Mouse (Mus musculus) midbrain, embryonic 12.5 days (tissue): ENCODE results near the gene Acot2. TPM values are rescaled to one million over a fixed set of nuclear protein-coding genes. Genes with fewer than 3 reads are reported as not detected.
"Not testable (repeated sequence)": the region's sequence is repeated elsewhere in the genome, so short reads cannot be mapped to it uniquely, and the experiment has no call there.

Experiments used
- ATAC-seq: fragments of 200-750 bp; cut with Nextera tagmentation; 2 replicates; pipeline ENCODE4 v1.8.0; 2017; ENCODE audit warnings: low read depth, moderate TSS enrichment, moderate library complexity; ENCODE audit not compliant: low FRiP score
- H3K27ac ChIP-seq: fragments of 300-500 bp; sonication (generic); replicated peaks from 2 replicates; pipeline ENCODE4 v1.5.1; 2016; ENCODE audit warnings: mild to moderate bottlenecking
- H3K27me3 ChIP-seq: fragments of 300-500 bp; sonication (generic); 2 replicates; pipeline ENCODE4 v1.6.1; 2016; ENCODE audit warnings: mild to moderate bottlenecking
- H3K36me3 ChIP-seq: fragments of 300-500 bp; sonication (generic); 2 replicates; pipeline ENCODE4 v1.6.1; 2016
- H3K4me1 ChIP-seq: fragments of 300-500 bp; sonication (generic); 2 replicates; pipeline ENCODE4 v1.6.1; 2016
- H3K4me2 ChIP-seq: fragments of 300-500 bp; sonication (generic); replicated peaks from 2 replicates; pipeline ENCODE4 v1.6.1; 2016; ENCODE audit warnings: mild to moderate bottlenecking, moderate library complexity
- H3K4me3 ChIP-seq: fragments of 300-500 bp; sonication (generic); 2 replicates; pipeline ENCODE4 v1.5.1; 2016; ENCODE audit warnings: mild to moderate bottlenecking
- H3K9ac ChIP-seq: fragments of 300-500 bp; sonication (generic); replicated peaks from 2 replicates; pipeline ENCODE4 v1.6.1; 2016; ENCODE audit warnings: mild to moderate bottlenecking, moderate library complexity
- H3K9me3 ChIP-seq: fragments of 300-500 bp; sonication (generic); 2 replicates; pipeline ENCODE4 v1.6.1; 2016; ENCODE audit warnings: mild to moderate bottlenecking
- WGBS: fragments of 180-500 bp; shearing (Covaris S2); methylation state at CpG from one replicate; pipeline ENCODE4 v1.1.7; 2016; 5-methylcytosine and 5-hydroxymethylcytosine counted together
- polyA plus RNA-seq: library from polyadenylated mRNA; unstranded; fragments of >200 nt; fragmentation: Nextera tagmentation; extraction: Ambion mirVana; gene quantifications from 2 replicates; pipeline ENCODE4 v1.2.1, GENCODE M21; 2016

The Acot2 gene
- polyA plus RNA-seq, 1 experiment from 2014 or later, result 14.7 TPM

GRCm38 (mm10) chr12:83998341-83999107 lies 10.9 kb downstream of the Acot2 start:
- H3K27me3 ChIP-seq, result no peaks in the 10 kb centered on the region
- no peaks in the 10 kb centered on the region for H3K36me3 ChIP-seq
- WGBS, result 71% methylated on average over 11 of the region's 11 CpGs
- no peak overlapping the region for H3K9ac ChIP-seq
- H3K9me3 ChIP-seq, result peaks cover 5% of the 10 kb centered on the region
- H3K4me2 ChIP-seq, result no peak overlapping the region
- no peaks in the 10 kb centered on the region for H3K4me1 ChIP-seq
- no peak for ATAC-seq
- H3K4me3 ChIP-seq, result no peak overlapping the region
- H3K27ac ChIP-seq, result no peak overlapping the region

GRCm38 (mm10) chr12:83999237-83999636 lies 11.6 kb downstream of the Acot2 start:
- ATAC-seq, H3K4me3 ChIP-seq, H3K27ac ChIP-seq, H3K27me3 ChIP-seq, H3K36me3 ChIP-seq, H3K4me2 ChIP-seq, H3K9ac ChIP-seq, H3K4me1 ChIP-seq, H3K9me3 ChIP-seq: not testable (repeated sequence)
- WGBS, result 85% methylated on average over 8 of the region's 8 CpGs

- Histone ChIP-seq H3K4me1 (no peaks in the 10 kb centered on the region), H3K36me3 (no peaks in the 10 kb centered on the region), H3K4me2 (no peak overlapping the region), H3K27ac (no peak overlapping the region), H3K9me3 (peaks cover 5% of the 10 kb centered on the region), H3K27me3 (no peaks in the 10 kb centered on the region), H3K9ac (no peak overlapping the region), H3K4me3 (no peak overlapping the region)
- 90% methylated on average over 3 of the region's 3 CpGs for WGBS
- ATAC-seq, result no peak
These were observed 12.8 kb downstream of the Acot2 start for GRCm38 (mm10) chr12:84000418-84000817.

- H3K27ac ChIP-seq, result no peak overlapping the region
- no peak for ATAC-seq
- H3K9me3 ChIP-seq, result peaks cover 5% of the 10 kb centered on the region
- no peaks in the 10 kb centered on the region for H3K36me3 ChIP-seq
- H3K4me1 ChIP-seq, result peaks cover 7% of the 10 kb centered on the region
- H3K4me2 ChIP-seq, result no peak overlapping the region
- no peak overlapping the region for H3K4me3 ChIP-seq
- H3K27me3 ChIP-seq, result no peaks in the 10 kb centered on the region
- no peak overlapping the region for H3K9ac ChIP-seq
- 94% methylated on average over 1 of the region's 1 CpGs for WGBS
These were observed 16.2 kb downstream of the Acot2 start for GRCm38 (mm10) chr12:84003866-84004265.

DNA sequence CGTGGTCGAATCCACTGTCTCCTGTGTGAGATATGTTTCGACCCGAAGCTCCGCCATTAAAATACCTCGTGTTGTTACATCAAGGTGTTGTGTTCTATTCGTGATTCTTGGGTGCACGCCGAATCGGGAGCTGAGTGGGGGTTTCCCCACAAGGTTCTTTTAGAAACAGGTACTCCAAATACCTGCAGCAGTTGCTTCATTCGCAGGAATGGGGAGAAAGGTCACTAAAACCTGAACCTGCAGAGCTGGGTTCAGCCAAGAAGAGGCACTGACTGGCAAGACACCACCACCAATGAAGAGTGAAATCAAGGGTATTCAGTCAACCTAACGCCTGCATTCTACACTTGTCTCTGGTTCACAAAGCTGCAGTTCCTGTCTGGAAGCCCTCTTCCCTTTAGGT lies 20.6 kb downstream of the Acot2 start:
- H3K36me3 ChIP-seq, result no peaks in the 10 kb centered on the region
- peaks cover 28% of the 10 kb centered on the region for H3K4me1 ChIP-seq
- H3K4me2 ChIP-seq, result 0 out of 2 replicates have a peak overlapping the region, but pooled peaks have one; percentile 55
- no peak for ATAC-seq
- H3K27me3 ChIP-seq, result no peaks in the 10 kb centered on the region
- H3K9me3 ChIP-seq, result no peaks in the 10 kb centered on the region
- 90% methylated on average over 12 of the region's 12 CpGs for WGBS
- no peak overlapping the region for H3K4me3 ChIP-seq
- H3K9ac ChIP-seq, result 0 out of 2 replicates have a peak overlapping the region, but pooled peaks have one; percentile 46
- H3K27ac ChIP-seq, result peak overlapping the region; percentile 66

GRCm38 (mm10) chr12:84008729-84009128 lies 21.1 kb downstream of the Acot2 start:
- WGBS, result 46% methylated on average over 8 of the region's 8 CpGs
- Histone ChIP-seq H3K27ac (peak overlapping the region; percentile 66), H3K4me1 (peaks cover 28% of the 10 kb centered on the region), H3K27me3 (no peaks in the 10 kb centered on the region), H3K4me3 (peak overlapping the region; percentile 48; the same call in 1 of the 2 replicates), H3K36me3 (no peaks in the 10 kb centered on the region), H3K4me2 (peak overlapping the region; percentile 55), H3K9me3 (no peaks in the 10 kb centered on the region), H3K9ac (peak overlapping the region; percentile 46; the same call in 1 of the 2 replicates)
- no peak for ATAC-seq

DNA sequence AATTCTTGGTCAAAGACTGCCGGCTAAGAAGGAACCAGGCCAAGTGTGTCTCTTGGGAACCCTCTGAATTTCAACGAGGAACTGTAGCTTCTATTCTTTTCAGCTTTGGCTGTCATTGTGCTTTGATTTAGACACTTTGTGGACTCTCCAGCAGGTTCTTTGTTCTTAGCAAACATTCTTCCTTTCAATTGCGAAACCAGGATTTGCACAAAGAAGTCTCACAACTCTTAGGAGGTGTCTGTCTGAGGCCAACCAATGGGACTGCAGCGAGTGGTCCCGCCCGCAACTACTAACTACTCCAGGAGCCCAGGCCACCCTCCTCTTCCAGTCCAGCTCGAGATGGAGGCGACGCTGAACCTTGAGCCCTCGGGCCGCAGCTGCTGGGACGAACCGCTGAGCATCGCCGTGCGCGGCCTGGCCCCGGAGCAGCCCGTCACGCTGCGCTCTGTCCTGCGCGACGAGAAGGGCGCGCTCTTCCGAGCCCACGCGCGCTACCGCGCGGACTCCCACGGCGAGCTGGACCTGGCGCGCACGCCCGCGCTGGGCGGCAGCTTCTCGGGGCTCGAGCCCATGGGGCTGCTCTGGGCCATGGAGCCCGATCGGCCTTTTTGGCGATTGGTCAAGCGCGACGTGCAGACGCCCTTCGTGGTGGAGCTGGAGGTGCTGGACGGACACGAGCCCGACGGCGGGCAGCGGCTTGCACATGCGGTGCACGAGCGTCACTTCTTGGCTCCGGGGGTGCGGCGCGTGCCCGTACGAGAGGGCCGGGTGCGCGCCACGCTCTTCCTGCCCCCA lies 21.7 kb downstream of the Acot2 start, which contains the start of gene Acot1:
Gene Acot1 (plus strand): TSS at position 320 of the 795 bp plus-strand sequence.
- ATAC-seq, result peak; percentile 93
- WGBS, result 1% methylated on average over 66 of the region's 70 CpGs

DNA sequence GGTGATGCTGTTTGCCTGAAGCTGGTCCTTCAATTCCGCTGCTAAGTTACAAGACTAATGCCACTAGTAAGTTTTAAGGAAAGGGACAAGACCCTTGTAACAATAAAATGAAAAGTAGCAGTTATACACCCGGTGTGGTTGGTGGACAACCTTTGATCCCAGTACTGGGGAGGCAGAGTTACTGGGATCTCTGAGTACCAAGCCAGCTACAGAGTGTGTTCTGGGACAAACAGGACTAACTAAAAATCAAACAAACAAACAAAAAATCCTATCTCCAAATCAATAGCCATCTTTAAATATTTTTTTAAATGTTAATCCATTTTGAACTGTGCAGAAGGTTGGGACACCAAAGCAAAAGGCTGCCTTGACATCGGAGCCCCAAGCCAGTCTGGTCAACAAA lies 22.5 kb downstream of the Acot2 start:
- Histone ChIP-seq H3K9me3 (no peaks in the 10 kb centered on the region), H3K27me3 (no peaks in the 10 kb centered on the region), H3K4me1 (peaks cover 28% of the 10 kb centered on the region), H3K4me2 (peak overlapping the region; percentile 55), H3K27ac (no peak overlapping the region), H3K4me3 (peak overlapping the region; percentile 48), H3K9ac (no peak overlapping the region), H3K36me3 (no peaks in the 10 kb centered on the region)
- no peak for ATAC-seq
- 65% methylated on average over 3 of the region's 3 CpGs for WGBS

More for the DNA sequence above, 21.7 kb downstream of the Acot2 start, which contains the start of gene Acot1:
- peak within 1 kb of the TSS; percentile 55 for H3K4me2 ChIP-seq
- peaks cover 28% of the 10 kb centered on the region for H3K4me1 ChIP-seq
- peak within 1 kb of the TSS; percentile 66 for H3K27ac ChIP-seq
- H3K4me3 ChIP-seq, result peak within 1 kb of the TSS; percentile 48
- H3K9ac ChIP-seq, result peak within 1 kb of the TSS; percentile 46
- not testable (repeated sequence) for H3K27me3 ChIP-seq, H3K36me3 ChIP-seq, H3K9me3 ChIP-seq

GRCm38 (mm10) chr12:84011251-84012040 lies 23.8 kb downstream of the Acot2 start:
- Histone ChIP-seq H3K27ac (peak overlapping the region; percentile 39; the same call in 1 of the 2 replicates), H3K9ac (no peak overlapping the region), H3K9me3 (no peaks in the 10 kb centered on the region), H3K4me2 (peak overlapping the region; percentile 55), H3K36me3 (no peaks in the 10 kb centered on the region), H3K4me1 (peaks cover 28% of the 10 kb centered on the region), H3K4me3 (0 out of 2 replicates have a peak overlapping the region, but pooled peaks have one; percentile 2), H3K27me3 (no peaks in the 10 kb centered on the region)
- 24% methylated on average over 12 of the region's 12 CpGs for WGBS
- peak; percentile 71 for ATAC-seq

DNA sequence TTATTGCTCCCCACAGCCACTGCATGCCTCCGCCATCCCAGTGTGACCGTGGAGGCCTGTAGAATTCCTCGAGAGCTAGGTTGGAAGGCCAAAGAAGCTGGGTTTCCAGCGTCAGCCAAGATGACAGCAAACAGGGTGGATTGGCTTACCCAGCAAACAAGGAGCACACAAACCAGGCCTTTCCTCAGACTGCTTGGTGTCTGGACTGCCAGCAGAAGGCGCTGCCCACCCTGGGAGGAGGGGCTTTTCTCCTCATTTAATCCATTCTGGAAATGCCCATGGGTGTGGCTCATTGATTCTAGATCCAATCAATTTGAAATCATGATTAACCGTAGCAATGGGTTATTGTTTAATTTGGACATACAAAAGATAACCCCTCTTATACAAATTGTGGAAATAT lies 25.5 kb downstream of the Acot2 start:
- WGBS, result 61% methylated on average over 6 of the region's 6 CpGs
- H3K4me1 ChIP-seq, result peaks cover 28% of the 10 kb centered on the region
- no peak overlapping the region for H3K27ac ChIP-seq
- H3K9ac ChIP-seq, result no peak overlapping the region
- H3K27me3 ChIP-seq, result no peaks in the 10 kb centered on the region
- no peak for ATAC-seq
- H3K36me3 ChIP-seq, result no peaks in the 10 kb centered on the region
- no peaks in the 10 kb centered on the region for H3K9me3 ChIP-seq
- H3K4me2 ChIP-seq, result no peak overlapping the region
- no peak overlapping the region for H3K4me3 ChIP-seq

DNA sequence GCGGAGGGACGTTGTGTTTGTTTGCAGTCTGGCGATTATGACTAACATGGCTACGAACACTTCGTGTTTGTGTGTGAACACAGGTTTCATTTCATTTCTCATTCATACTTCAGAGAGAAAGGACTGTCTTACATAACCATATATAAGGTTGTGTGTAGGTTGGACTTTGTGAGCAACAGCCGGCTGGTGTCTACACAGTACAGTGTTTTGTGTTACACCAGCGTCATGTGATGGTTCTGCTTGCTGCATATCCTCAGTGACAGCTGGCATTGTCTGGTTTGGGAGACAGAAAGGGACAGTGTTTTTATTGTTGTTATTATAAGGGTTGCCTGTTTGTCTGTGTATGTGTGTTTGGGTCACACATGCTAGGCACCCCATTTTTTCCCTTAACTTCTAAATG lies 26.0 kb downstream of the Acot2 start:
- no peak overlapping the region for H3K4me3 ChIP-seq
- 96% methylated on average over 7 of the region's 7 CpGs for WGBS

More for the DNA sequence above, 26.0 kb downstream of the Acot2 start:
- Histone ChIP-seq H3K4me1 (peaks cover 23% of the 10 kb centered on the region), H3K27me3 (no peaks in the 10 kb centered on the region), H3K4me2 (no peak overlapping the region), H3K9ac (no peak overlapping the region), H3K9me3 (no peaks in the 10 kb centered on the region), H3K36me3 (no peaks in the 10 kb centered on the region), H3K27ac (no peak overlapping the region)
- no peak for ATAC-seq
